Mouse (Mus musculus): ENCODE measurements at regions not wholly inside any gene's neighbourhood (a gene's known extent, or its start where the extent isn't known, plus 50 kb on each side); places are given as distances from the start of the nearest gene placed in this dataset.

DNA sequence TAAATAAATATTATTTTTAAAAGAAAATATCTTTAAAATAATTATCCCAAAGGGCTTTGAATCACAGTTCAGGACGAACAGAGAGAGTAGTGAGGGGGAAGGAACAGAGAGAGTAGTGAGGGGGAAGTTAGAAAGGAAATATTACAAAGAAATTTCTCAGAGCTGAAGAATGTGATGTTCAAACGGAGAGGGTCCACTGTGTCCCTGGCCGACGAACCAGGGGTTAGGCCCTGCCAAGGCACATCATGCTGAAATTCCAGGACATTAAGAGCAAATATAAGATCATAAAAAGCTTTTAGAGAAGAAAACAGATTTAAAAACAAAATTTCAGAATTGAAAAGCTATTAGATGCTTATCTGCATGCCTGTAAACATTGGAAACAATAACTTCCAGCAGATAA is 61.6 kb downstream of the Skor1 start:
- DNase-seq (ENCODE audit: low spot score): no peak

DNA sequence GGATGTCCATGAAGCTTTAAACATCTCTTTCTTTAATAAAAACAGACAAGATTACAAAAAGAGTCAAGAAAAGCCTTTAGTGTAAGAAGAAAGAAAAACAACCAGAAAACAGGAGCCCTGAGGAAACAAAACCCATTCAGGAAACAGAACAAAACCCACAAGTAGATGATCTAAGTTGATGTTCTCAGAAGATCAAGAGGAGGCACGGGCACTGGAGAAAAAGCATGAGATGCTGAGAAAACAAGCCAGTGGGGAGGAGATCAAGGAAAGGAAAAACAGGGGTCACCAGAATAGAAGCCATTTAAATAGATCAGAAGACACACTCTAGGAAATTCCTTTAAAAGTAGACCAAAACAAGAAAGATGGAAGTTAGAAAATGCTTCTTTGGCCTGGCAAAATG is 62.1 kb downstream of the Skor1 start:
- no peak for DNase-seq (ENCODE audit: low spot score)

DNA sequence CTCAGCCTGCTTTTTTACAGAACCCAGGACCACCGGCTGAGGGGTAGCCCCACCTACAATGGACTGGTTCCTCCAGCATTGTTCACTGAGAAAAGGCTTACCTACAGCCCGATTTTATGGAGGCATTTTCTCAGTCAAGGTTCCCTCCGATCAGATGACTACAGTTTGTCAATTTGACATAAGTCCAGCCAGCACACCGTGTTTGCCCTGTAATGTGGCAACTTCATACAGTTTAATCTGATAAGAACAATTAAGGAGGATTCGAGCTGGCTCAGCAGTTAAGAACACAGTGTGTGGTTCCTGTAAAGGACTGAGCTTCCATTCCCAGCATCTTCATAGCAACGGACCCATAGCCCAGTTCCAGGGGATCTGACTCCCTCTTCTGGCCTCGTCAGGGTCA is 65.9 kb downstream of the Skor1 start:
- DNase-seq (ENCODE audit: low spot score): no peak

DNA sequence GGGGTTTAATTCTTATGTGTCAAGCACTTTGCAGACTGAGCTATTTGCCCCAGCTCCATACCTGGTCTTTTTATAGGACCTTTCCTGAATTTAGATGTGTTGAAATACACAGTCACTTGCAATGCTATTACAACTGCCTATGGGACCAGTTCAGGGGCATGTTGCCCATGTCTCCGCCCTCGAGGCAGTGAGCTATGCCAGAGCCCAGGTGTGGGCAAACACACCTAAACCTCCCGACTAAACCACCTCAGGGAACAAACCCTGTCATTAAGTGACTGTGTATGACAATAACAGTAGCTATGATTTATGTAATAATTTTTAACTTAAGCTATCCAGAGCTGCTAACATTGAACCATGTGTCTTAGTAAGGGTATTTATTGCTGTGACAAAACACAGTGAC is 66.5 kb downstream of the Skor1 start:
- no peak for DNase-seq (ENCODE audit: low spot score)

DNA sequence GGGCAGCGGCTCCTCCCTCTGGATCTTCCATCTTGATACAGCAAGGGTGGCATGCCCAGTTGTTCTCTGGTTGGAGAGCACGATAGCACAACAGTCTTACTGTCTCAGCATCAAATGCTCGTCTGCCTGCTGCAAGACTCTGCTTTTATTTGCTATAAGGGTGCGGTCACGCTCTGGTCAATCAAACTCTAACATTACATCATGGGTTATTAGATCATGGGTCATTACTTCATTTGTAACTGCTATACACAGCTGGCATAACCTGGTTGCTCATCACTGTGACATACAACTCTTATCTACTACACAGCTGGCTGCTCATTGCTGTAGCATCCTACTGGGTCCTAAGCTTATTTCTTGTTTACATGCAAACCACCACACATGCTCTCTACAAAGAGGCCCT is 68.4 kb downstream of the Skor1 start:
- DNase-seq (ENCODE audit: low spot score): no peak

DNA sequence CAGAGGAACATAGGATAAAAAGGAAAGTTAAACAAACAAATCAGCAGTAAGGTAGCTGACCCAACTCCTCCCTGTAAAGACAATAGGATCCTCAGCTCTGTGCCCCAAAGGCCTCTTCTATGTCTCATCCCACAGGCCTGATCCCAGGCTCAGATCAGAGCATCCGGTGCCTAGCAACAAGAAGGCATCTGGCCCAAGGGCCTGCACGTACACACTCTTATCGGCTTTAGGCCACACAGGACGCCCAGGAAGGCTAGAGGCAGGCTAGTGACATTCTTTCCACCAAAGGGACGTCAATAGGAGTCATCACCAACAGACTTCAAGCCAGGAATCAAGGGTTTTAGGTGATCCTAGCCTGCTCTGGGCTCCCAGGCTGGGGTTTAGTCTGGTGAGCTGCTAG is 73.5 kb downstream of the Skor1 start:
- DNase-seq (ENCODE audit: low spot score): no peak

DNA sequence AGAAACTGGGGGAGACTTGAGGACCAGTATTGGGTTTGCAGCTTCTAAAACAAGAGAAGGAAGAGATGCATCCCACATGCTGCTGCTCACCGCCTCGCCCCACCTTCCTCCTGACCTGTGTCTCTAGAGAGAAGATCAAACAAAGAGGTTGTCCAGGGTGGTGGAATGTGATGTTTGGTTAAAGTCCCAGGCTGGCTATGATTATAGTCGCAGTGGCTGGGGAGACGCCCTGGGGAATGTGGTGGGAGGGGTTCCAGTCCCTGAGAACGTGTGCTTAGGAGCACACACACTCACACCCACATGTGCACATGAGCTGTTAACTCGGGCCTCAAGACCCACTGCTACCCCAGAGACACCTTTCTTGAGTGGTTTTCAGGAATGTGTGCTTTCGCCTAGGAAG is 74.0 kb downstream of the Skor1 start:
- DNase-seq (ENCODE audit: low spot score): no peak

DNA sequence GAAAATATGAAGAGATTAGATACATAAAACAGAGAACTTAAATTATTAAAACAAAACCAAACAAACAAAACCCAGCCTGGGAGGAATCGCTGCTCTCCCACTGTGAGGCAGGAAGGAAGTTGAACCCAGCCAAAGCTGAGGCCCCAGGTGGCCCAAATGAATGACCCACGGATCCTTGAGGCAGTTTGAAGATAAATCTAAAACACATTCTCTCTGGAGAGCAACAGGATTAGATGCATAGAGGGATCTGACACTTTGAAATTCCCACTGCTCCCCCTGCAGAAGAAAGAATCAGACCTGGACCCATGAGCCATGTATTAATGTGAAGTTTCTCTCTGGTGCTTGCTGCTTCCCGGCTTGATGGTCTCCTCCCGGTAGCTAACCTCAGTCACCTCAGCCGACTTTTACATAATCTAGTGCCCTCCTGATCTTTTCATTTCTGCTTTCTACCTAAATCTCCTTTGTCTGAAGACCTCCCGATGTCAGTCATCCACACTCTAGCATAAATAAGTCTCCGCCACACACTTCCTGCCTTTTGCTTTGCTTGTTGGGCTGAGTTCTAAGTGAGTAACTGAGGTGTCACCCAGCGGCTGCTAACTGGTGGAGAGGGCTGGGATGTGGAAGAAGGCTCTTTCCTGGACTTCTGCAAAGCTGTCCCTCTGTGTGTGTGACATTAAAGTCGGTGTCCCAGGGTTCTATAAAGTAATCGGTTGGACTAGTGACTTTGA is 74.6 kb downstream of the Skor1 start:
- no peak for DNase-seq (ENCODE audit: low spot score)

DNA sequence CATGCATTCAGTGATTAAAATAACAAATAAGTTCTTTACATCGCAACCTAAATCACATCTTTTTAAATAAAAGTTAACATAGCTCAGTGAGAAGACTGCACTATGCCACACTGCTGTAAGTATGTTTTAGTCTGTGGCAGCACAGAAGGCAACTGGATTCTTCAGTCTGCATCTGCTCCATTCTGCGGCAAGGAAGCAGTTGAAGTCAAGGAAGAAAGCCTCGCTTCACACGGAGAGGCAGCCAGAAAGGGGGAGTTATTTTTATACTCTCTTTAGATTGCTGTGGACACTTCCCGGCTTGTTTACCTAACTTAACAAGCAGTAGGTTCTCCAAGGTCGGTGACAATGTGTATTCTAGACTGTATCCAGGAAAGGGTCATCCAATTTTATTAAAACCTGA is 77.7 kb downstream of the Skor1 start:
- DNase-seq (ENCODE audit: low spot score): no peak

DNA sequence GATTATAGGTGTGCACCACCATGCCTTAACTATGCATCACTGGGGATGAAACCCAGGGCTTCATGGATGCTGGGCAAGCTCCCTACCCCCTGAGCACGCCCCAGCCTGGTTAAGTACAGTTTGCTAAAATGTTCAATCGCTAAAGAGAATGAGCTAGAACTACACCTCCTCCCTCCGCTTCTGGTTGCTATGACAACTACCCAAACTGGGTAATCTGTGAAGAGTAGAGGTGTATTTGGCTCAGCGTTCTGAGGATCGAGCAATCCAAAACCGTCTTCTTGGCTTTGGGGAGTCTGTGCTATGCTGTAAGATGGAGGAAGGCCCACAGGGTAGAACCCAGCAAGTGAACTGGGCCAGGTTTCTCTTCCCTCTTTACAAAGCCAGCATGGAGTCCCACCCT is 78.8 kb downstream of the Skor1 start:
- no peak for DNase-seq (ENCODE audit: low spot score)

DNA sequence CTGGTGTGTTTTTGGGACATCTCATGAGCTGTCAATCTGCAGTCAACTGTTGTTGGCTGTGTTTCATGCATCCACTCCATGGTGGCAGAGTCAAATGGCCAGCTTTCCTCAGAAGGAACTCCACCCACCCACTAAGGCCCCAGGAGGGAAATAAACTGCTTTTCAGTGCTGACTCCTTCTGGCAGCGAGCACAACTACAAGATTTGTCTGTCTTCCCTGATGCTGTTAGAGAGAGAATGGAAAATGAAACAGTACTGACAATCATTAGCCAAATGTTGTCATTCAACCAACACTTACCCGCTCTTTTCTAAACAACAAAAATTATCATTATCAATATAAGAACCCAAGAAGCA is 79.3 kb upstream of the Pias1 start:
- DNase-seq (ENCODE audit: low spot score): peak; percentile 55

DNA sequence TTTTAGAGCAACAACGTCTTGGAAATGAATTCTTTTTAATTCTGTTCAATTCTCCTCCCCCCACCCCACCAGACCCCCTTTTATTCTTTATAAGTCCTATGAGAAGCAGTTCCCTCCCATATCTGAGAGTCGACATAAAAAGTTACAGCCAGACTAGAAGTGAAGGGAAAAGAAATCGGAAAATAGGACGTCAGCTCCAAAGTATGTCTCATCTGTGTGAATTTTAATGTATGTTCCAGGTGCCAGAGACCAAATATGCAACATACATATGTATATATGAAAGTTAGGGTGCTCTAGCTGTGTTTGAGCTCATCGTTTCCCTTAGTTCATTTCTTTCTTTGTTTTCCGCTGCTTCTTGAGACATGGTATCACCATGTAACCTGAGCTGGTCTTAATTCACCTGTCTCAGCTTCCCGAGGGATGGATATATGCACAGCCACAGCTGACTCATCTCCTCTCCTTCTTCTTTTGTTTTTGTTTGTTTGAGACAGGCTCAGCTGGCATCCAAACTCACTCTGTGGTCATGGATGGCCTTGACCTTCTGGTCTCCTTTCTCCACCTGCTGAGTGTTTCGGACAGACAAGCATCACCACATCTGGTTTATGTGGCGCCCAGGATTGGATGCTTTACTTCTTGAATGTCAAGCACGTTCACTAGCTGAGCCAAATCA is 78.8 kb upstream of the Pias1 start:
- DNase-seq (ENCODE audit: low spot score): no peak

DNA sequence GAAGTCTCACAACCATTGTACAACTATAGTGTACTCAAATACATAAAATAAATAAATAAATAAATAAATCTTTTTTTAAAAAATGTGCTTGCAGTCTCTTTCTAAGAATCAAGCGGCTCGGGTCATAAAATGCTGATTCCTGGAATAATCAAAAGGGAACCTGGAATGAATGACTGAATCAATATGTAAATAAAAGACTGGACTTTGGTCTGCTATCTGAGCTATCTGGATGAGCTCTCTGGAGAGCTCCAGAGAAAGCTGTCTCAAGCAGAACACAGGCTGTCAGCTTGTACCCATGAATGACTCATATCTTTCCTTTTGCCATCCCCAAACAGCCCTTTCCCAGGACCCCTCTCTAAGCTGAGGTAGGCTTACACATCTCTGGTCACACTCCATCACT is 75.8 kb upstream of the Pias1 start:
- no peak for DNase-seq (ENCODE audit: low spot score)

DNA sequence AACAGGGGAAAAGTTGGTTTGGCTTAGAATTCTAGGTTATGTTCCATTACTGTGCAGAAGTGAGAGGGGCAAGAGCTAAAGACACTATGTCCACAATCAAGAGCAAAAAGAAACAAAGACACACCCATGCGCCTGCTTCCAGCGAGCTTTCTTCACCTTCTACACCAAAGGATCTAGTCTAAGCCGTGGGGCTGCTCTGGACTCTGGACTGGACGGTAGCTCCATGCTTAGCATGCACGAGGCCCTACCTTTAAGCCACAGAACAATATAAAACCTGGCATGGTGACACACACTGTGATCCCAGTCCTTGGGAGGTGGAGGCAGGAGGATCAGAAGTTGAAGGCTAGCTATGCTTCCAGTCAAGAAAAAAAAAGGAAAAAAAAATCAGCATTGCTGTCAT is 73.0 kb upstream of the Pias1 start:
- DNase-seq (ENCODE audit: low spot score): no peak

DNA sequence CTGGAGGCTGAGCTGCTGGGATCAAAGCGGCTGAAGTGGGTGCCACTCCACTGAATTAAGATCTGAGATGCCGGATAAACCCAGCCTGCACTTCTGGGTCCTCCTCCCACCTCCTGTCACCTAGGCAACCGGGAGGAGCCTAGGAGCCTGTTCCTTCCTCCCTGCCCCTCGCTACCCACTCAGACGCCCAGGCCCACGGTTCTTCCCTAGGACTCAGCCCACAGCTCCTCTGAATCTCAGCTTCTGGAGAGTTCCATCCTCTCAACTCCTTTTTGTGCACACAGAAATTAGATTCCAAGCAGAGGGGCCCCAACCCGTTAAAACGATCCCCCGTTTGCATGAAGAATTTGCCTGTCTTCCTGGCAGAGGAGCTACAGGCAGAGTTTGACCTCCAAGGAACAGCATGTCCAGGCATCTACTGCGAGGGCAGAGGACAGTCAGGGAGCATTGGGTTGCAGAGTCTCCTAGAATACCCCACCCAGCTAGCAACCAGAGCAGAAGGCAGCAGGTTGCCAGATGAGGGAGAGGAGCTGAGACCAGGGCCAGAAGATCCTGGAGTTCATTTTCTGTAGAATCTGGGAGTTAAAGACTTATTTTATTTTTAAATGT is 71.6 kb upstream of the Pias1 start:
- DNase-seq (ENCODE audit: low spot score): no peak

DNA sequence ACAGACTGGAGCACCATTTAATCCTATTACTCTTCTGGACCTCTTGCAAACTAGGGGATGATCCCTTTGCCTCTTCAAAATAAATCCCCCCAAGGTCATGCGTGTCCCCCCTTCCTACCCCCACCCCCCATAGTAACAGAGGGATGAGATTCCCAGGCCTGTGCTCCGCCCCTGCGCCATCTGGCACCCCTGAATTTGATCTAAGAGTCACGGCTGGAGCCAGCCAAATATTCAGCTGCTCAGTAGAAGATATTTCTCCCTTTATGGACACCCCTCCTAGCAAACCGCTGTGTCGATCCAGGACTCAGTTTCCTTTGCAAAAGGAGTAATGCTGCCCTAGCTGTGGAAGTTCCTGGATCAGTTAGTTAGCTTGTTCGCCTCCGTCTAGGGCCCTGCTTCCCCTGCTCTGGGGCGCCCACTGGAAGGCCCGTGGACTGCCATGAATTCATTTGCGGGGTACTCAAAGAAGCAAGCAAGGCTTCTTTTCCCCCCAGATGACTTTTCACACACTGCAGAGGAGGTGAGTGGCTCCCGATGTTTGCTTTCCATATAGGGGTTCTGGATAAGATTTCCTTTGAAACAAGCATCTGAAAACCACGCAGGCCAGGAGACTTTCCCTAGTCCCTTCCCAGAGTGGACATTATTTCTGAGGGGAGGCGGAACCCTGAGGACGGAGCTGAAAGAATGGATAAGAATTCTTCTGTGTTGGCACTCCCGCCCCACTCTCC is 70.9 kb upstream of the Pias1 start:
- DNase-seq (ENCODE audit: low spot score): no peak

DNA sequence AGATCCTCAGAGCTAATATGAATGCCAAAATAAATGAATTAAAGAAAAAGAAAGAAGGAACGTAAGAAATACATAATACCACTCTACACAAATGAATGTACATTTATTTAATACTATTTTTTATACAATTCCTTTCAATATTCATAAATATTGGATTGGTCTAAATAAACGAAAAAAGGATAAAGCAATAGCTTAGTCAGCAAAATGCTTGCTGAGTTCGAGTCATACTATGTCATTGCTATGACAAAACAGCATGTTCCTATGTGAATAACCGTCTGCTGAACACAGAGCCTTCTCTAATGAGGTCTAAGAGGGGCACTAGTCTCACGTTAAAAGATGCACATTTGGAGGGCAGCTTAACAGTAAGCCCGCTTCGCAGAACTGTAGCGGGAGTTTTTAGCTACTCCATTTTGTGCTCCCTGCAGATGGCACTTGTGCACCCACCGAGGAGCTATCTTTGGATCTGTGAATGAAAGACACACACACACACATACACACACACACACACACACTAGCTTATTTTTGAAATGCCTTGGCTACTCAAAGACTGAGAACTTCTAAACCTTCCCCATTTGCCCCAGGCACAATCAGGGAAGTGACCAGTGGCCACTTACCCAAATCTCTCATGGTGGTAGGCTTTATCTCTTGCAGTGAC is 69.1 kb upstream of the Pias1 start:
- no peak for DNase-seq (ENCODE audit: low spot score)

DNA sequence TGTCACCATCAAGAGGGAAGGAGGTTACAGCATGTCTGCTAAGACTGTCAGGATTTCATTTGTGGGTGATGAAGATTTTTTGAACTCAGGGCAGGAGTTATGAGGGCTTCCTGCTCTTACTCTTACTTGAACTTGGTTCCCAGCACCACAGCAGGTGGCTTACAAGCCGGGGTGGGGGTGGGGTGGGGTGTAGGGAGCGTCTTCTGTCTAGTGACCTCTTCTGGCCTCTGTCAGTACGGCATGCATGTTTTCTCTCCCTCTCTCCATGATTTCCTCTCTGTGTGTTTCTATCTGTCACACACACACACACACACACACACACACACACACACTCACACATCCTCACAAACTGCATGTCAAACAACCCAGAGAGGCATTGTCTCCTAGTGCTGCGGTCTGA is 64.5 kb upstream of the Pias1 start:
- DNase-seq (ENCODE audit: low spot score): no peak

DNA sequence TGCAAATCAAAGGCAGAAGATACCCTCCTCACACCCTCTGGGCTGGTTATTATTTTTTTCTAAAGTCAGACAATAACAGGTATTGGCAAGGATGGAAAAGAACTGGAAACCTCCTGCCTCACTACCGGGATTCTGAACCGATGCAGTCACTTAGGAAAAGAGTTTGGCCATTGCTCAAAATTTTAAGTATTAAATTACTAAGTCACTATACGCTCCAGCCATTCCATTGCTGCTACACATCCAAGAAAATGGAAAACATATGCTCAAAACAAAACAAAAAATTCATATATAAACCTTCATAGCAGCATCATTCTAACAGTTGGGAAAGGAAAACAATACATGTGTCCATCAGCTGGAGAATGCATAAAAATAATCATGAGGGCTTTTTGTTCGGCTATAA is 63.9 kb upstream of the Pias1 start:
- DNase-seq (ENCODE audit: low spot score): no peak

DNA sequence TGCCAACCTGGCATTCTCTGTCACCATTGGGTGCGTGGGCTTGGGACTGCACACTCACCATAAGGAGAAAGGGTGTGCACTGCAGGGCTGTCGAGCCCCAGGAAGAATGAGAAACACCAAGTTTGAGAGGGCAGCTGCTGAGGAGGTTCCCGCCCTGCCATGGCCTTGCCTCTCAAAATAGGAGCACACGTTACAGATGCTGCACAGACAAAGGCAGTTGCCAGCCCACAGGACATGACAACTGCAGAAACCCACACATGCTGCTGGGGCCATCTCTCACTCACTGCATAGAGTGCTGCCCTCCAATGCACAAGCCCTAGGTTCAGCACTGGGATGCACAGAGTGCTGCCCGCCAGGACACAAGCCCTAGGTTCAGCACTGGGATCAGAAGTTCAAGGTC is 61.6 kb upstream of the Pias1 start:
- DNase-seq (ENCODE audit: low spot score): no peak

DNA sequence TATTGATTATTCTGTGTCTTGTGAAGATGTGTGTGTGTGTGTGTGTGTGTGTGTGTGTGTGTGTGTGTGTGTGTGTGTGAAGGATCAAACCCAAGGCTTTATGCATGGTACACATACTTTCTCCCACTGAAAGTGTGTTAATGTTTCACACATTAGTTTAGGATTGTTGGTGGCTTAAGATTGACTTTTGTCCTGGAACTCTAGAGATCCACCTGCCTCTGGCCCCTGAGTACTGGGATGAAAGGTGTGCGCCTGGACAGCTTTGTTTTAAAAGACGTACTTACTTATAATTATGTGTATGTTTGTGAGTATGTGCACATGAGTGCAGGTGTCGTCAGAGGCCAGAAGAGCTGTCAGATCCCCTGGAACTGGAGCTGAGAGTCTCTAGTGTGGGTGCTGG is 59.3 kb upstream of the Pias1 start:
- no peak for DNase-seq (ENCODE audit: low spot score)

DNA sequence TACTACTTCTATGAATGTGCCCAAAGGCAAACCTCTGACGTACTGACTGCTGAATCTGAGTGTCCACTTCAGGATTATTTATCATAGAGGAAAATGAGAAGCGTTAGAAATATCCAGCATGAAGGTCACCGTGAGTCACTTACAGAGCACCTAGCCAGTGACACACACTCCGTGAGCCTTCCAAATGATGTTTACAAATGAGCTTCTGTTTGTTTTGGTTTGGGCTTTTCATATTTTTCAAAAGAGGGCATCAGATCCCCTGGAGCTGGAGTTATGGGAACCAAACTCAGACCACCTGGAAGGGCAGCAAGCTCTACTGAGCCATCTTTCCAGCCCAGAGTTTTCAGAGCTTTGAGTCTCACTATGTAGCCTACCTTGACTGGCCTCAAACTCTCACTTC is 57.8 kb upstream of the Pias1 start:
- no peak for DNase-seq (ENCODE audit: low spot score)

DNA sequence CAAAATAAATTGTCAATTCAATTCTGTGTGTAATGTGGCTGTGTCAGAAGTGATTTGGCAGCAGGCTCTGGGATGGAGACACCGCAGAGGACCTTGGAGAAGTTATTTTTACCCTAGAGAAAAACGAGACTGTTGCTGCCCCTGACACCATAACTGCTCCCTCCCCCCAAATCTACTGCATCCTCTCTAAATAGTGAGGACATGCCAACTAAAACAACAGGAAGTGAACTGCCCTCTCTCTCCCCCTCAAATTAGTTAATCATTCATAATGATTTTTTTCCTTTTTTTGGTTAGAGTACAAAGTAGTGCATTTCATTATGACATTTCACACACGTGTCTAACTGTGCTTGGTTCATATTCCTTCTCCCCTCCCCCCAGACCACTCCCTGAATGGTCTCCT is 55.6 kb upstream of the Pias1 start:
- peak; percentile 16 for DNase-seq (ENCODE audit: low spot score)

Data from adipocyte (in vitro differentiated cells).